Mouse (Mus musculus): ENCODE results near the gene Tada2b. TPM values are rescaled to one million over a fixed set of nuclear protein-coding genes. Genes with fewer than 3 reads are reported as not detected.

Gene Tada2b
- total RNA-seq, 2 experiments from 2014 or later: 12.0 to 12.1 TPM

GRCm38 (mm10) chr5:36445028-36445427 is 39.1 kb downstream of the Tada2b start:
- no peak for DNase-seq

- no peak for DNase-seq
Observed at GRCm38 (mm10) chr5:36444611-36445010, 39.5 kb downstream of the Tada2b start.

GRCm38 (mm10) chr5:36440741-36441140 is 43.3 kb downstream of the Tada2b start:
- no peak for DNase-seq

GRCm38 (mm10) chr5:36436858-36437257 is 47.2 kb downstream of the Tada2b start:
- no peak for DNase-seq

GRCm38 (mm10) chr5:36434398-36434967 is 49.6 kb downstream of the Tada2b start:
- no peak for DNase-seq

GRCm38 (mm10) chr5:36431711-36432110 is 52.4 kb downstream of the Tada2b start:
- no peak for DNase-seq

- DNase-seq: no peak
Observed at GRCm38 (mm10) chr5:36429551-36429950, 54.5 kb downstream of the Tada2b start.

- DNase-seq: no peak
Observed at GRCm38 (mm10) chr5:36427831-36428230, 56.3 kb downstream of the Tada2b start.

GRCm38 (mm10) chr5:36426404-36426803 is 57.7 kb downstream of the Tada2b start:
- no peak for DNase-seq

- no peak for DNase-seq
Observed at GRCm38 (mm10) chr5:36424676-36425075, 59.4 kb downstream of the Tada2b start.

Other genes starting within 250 kb of the Tada2b start
- 10 to 100 TPM; 15.6 to 16.0 TPM for gene Sorcs2, start 86.1 kb downstream of the Tada2b start, total RNA-seq (2021)
- gene Grpel1, start 19.3 kb downstream of the Tada2b start, total RNA-seq (2021): 10 to 100 TPM; 32.7 to 36.2 TPM
- under 1 TPM; 0.12 to 0.16 TPM for gene Ccdc96, start 303 bp upstream of the Tada2b start, total RNA-seq (2021)
- gene Tbc1d14, start 109.0 kb upstream of the Tada2b start, total RNA-seq (2021): 10 to 100 TPM; 15.0 to 19.5 TPM
- gene D5Ertd579e, start 211.7 kb upstream of the Tada2b start, total RNA-seq (2021): 10 to 100 TPM; 51.2 to 67.3 TPM

All from gastrocnemius, postnatal 10 days (tissue).